Mouse (Mus musculus) forebrain, embryonic 16.5 days (tissue): ENCODE measurements around the gene Nphp1. TPM values are rescaled to one million over a fixed set of nuclear protein-coding genes. Genes with fewer than 3 reads are reported as not detected.

Experiments used
- ATAC-seq: fragments of 200-750 bp; cut with Nextera tagmentation; 2 replicates; pipeline ENCODE4 v1.8.0; 2017; ENCODE audit warnings: mild to moderate bottlenecking, moderate library complexity
- H3K27ac ChIP-seq: fragments of 300-500 bp; sonication (generic); 2 replicates; pipeline ENCODE4 v1.5.1; 2014; ENCODE audit warnings: low read length, control low read depth
- H3K27me3 ChIP-seq: fragments of 300-500 bp; sonication (generic); replicated peaks from 2 replicates; pipeline ENCODE4 v1.6.1; 2014; ENCODE audit warnings: low read length; ENCODE audit not compliant: control insufficient read depth, insufficient read depth
- H3K36me3 ChIP-seq: fragments of 300-500 bp; sonication (generic); 2 replicates; pipeline ENCODE4 v1.6.1; 2014; ENCODE audit not compliant: control insufficient read depth, insufficient read depth
- H3K4me1 ChIP-seq: fragments of 300-500 bp; sonication (generic); replicated peaks from 2 replicates; pipeline ENCODE4 v1.6.1; 2014; ENCODE audit warnings: low read length; ENCODE audit not compliant: control insufficient read depth, insufficient read depth
- H3K4me2 ChIP-seq: fragments of 300-500 bp; sonication (generic); 2 replicates; pipeline ENCODE4 v1.6.1; 2014; ENCODE audit warnings: mild to moderate bottlenecking, low read length, control low read depth
- H3K4me3 ChIP-seq: fragments of 300-500 bp; sonication (generic); replicated peaks from 2 replicates; pipeline ENCODE4 v1.5.1; 2014; ENCODE audit warnings: mild to moderate bottlenecking, low read length, control low read depth
- H3K9ac ChIP-seq: fragments of 300-500 bp; sonication (generic); replicated peaks from 2 replicates; pipeline ENCODE4 v1.6.1; 2014; ENCODE audit warnings: low read depth, low read length, control low read depth
- H3K9me3 ChIP-seq: fragments of 300-500 bp; sonication (generic); 2 replicates; pipeline ENCODE4 v1.6.1; 2016; ENCODE audit warnings: low read length; ENCODE audit not compliant: control insufficient read depth
- WGBS: fragments of 180-500 bp; shearing (Covaris S2); extraction: QIAGEN DNeasy Blood & Tissue Kit; methylation state at CpG from one replicate; pipeline ENCODE4 v1.1.7; 2014; 5-methylcytosine and 5-hydroxymethylcytosine counted together
- polyA plus RNA-seq: library from polyadenylated mRNA; unstranded; fragments of >200 nt; fragmentation: Nextera tagmentation; extraction: Ambion mirVana; gene quantifications from 2 replicates; pipeline ENCODE4 v1.2.1, GENCODE M21; 2015

Nphp1 gene
- polyA plus RNA-seq, 1 experiment from 2014 or later: 17.9 TPM

GRCm38 (mm10) chr2:127778451-127778850, 10.2 kb downstream of the Nphp1 start:
- H3K27ac ChIP-seq: no peak overlapping the region
- H3K27me3 ChIP-seq: no peaks in the 10 kb centered on the region
- no peak overlapping the region for H3K9ac ChIP-seq
- ATAC-seq: no peak
- H3K4me1 ChIP-seq: no peaks in the 10 kb centered on the region
- WGBS: 93% methylated on average over 5 of the region's 5 CpGs
- H3K4me3 ChIP-seq: no peak overlapping the region
- H3K4me2 ChIP-seq: no peak overlapping the region
- H3K36me3 ChIP-seq: no peaks in the 10 kb centered on the region
- H3K9me3 ChIP-seq: no peaks in the 10 kb centered on the region

- H3K27me3 ChIP-seq: no peaks in the 10 kb centered on the region
- ATAC-seq: no peak
- H3K4me3 ChIP-seq: no peak overlapping the region
- 59% methylated on average over 3 of the region's 3 CpGs for WGBS
- H3K4me2 ChIP-seq: no peak overlapping the region
- H3K9me3 ChIP-seq: no peaks in the 10 kb centered on the region
- H3K36me3 ChIP-seq: no peaks in the 10 kb centered on the region
- H3K4me1 ChIP-seq: no peaks in the 10 kb centered on the region
- H3K27ac ChIP-seq: no peak overlapping the region
- H3K9ac ChIP-seq: no peak overlapping the region
These were observed 13.7 kb downstream of the Nphp1 start for GRCm38 (mm10) chr2:127775013-127775412.

DNA sequence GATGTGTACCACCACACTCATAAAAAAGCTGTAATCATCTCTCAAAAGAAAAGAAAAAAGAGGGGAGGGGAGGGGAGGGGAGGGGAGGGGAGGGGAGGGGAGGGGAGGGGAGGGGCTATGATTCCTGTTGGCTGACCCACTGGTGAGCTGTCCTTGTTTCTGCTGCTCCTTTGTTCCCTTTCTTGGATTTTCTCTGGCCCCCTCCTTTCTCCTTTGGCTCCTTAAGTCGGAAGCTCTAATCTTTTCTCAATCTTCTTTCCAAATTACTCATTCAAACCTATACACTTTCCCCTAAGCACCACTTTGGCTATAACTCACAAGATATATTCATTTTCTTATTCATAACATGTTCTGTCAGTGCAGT, 14.1 kb downstream of the Nphp1 start:
- no peak for ATAC-seq
- no peaks in the 10 kb centered on the region for H3K9me3 ChIP-seq
- WGBS: 11% methylated on average over 1 of the region's 1 CpGs
- H3K4me1 ChIP-seq: no peaks in the 10 kb centered on the region
- no peak overlapping the region for H3K9ac ChIP-seq
- no peaks in the 10 kb centered on the region for H3K36me3 ChIP-seq
- H3K4me2 ChIP-seq: no peak overlapping the region
- H3K27ac ChIP-seq: no peak overlapping the region
- no peak overlapping the region for H3K4me3 ChIP-seq
- no peaks in the 10 kb centered on the region for H3K27me3 ChIP-seq

- Histone ChIP-seq H3K4me3 (no peak overlapping the region), H3K9ac (peak overlapping the region; percentile 18; the same call in 1 of the 2 replicates), H3K4me1 (no peaks in the 10 kb centered on the region), H3K27me3 (no peaks in the 10 kb centered on the region), H3K9me3 (no peaks in the 10 kb centered on the region), H3K27ac (no peak overlapping the region), H3K36me3 (no peaks in the 10 kb centered on the region), H3K4me2 (no peak overlapping the region)
- WGBS: 27% methylated on average over 15 of the region's 15 CpGs
- peak; percentile 43; the same call in 1 of the 2 replicates for ATAC-seq
These were observed 14.6 kb downstream of the Nphp1 start for GRCm38 (mm10) chr2:127773938-127774577.

GRCm38 (mm10) chr2:127761587-127761986, 27.1 kb downstream of the Nphp1 start:
- peaks cover 3% of the 10 kb centered on the region for H3K4me1 ChIP-seq
- H3K4me3 ChIP-seq: no peak overlapping the region
- no peaks in the 10 kb centered on the region for H3K9me3 ChIP-seq
- no peak overlapping the region for H3K9ac ChIP-seq
- H3K27me3 ChIP-seq: no peaks in the 10 kb centered on the region
- no peak overlapping the region for H3K27ac ChIP-seq
- peaks cover 7% of the 10 kb centered on the region for H3K36me3 ChIP-seq
- ATAC-seq: no peak
- H3K4me2 ChIP-seq: no peak overlapping the region
- WGBS: 94% methylated on average over 5 of the region's 5 CpGs

- no peak overlapping the region for H3K27ac ChIP-seq
- peaks cover 3% of the 10 kb centered on the region for H3K4me1 ChIP-seq
- WGBS: 83% methylated on average over 10 of the region's 10 CpGs
- H3K4me3 ChIP-seq: no peak overlapping the region
- no peaks in the 10 kb centered on the region for H3K27me3 ChIP-seq
- H3K4me2 ChIP-seq: no peak overlapping the region
- H3K36me3 ChIP-seq: peaks cover 7% of the 10 kb centered on the region
- ATAC-seq: no peak
- H3K9me3 ChIP-seq: no peaks in the 10 kb centered on the region
- H3K9ac ChIP-seq: no peak overlapping the region
These were observed 28.2 kb downstream of the Nphp1 start for GRCm38 (mm10) chr2:127760429-127761000.

DNA sequence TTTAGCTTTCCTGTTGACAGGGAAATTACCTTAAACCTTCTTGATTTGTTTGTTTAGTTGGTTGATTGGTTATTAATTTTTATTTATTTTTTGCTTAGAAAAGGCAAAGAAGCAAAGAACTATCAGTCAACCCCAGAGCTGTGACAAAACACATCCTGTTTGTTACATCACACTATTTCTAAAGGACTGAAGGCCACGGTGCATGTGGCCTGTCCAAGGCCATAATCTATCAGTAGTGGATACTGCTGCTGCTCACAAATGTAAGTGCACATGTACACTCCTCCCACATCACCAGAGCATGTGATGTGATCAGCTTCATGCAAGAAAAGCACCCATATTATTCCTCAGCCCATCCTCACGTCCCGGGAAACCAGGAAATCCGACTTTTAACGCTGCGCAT, 28.7 kb downstream of the Nphp1 start:
- ATAC-seq: no peak
- H3K4me3 ChIP-seq: no peak overlapping the region
- no peak overlapping the region for H3K9ac ChIP-seq
- peaks cover 3% of the 10 kb centered on the region for H3K4me1 ChIP-seq
- no peaks in the 10 kb centered on the region for H3K9me3 ChIP-seq
- H3K27me3 ChIP-seq: no peaks in the 10 kb centered on the region
- no peak overlapping the region for H3K4me2 ChIP-seq
- H3K36me3 ChIP-seq: peaks cover 7% of the 10 kb centered on the region
- no peak overlapping the region for H3K27ac ChIP-seq
- 93% methylated on average over 6 of the region's 6 CpGs for WGBS

DNA sequence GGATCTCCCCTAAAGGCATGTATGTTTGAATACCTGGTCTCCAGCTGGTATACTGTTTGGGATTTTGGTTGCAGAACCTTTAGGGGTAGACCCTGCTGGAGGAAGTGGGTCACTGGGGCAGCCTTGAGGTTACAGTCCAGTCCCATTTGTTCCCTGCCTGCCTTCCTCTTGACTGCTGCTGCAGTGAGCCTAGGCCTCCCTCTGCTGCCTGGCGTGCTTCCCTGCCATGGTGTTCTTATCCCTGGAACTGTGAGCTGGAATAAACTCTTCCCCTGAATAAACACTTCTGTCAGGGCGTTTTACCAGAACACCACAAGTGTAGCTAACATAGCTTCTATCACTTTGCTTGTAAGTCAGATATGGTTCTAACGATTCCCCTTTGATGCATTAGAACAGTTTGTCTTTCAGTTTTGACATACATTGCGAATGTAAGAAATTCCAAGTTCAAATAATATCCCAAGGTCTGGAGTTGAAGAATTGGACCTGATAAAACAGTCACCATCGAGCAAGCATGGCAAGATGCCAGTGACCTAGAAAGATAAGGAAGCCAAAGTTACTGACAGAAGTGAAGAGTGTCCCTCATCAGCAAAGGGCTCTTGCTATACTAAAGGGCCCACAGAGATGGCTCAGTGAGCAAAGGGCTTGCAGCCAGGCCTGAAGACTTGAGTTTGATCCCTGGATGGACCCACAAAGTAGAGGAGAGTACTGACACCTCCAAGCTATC, 29.4 kb downstream of the Nphp1 start:
- Histone ChIP-seq H3K4me1 (peaks cover 3% of the 10 kb centered on the region), H3K27me3 (no peaks in the 10 kb centered on the region), H3K36me3 (peaks cover 7% of the 10 kb centered on the region), H3K4me2 (no peak overlapping the region), H3K4me3 (no peak overlapping the region), H3K27ac (no peak overlapping the region), H3K9me3 (no peaks in the 10 kb centered on the region), H3K9ac (no peak overlapping the region)
- 87% methylated on average over 5 of the region's 5 CpGs for WGBS
- no peak for ATAC-seq

DNA sequence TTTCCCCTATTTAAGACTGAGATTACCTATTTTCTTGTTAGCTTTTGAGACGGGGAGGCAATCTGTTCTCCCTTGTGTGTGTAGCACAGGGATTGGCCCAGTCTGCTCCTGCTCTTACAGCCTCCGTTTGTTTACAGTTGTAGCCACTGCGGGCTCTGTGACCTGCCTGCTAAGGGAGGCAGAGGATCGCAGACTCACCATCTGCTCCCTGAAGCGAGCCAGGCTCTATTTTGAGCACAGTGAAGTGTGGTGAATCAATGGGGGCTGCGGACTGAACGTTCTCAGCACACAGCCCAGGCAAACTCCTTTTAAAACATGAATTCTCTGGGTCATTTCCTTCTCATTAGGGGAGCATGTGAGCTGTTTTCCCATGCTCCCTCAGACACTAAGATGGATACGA, 31.5 kb downstream of the Nphp1 start:
- peaks cover 7% of the 10 kb centered on the region for H3K4me1 ChIP-seq
- 38% methylated on average over 8 of the region's 8 CpGs for WGBS
- H3K27me3 ChIP-seq: no peaks in the 10 kb centered on the region
- peak; percentile 87 for ATAC-seq
- peak overlapping the region; percentile 3; the same call in 1 of the 2 replicates for H3K27ac ChIP-seq
- no peak overlapping the region for H3K4me2 ChIP-seq
- no peaks in the 10 kb centered on the region for H3K9me3 ChIP-seq
- H3K4me3 ChIP-seq: no peak overlapping the region
- H3K9ac ChIP-seq: no peak overlapping the region
- peaks cover 4% of the 10 kb centered on the region for H3K36me3 ChIP-seq
